Mouse (Mus musculus) layer of hippocampus, adult 8-10 months (tissue): ENCODE measurements around the gene Robo2. TPM values are rescaled to one million over a fixed set of nuclear protein-coding genes. Genes with fewer than 3 reads are reported as not detected.
"Not testable (repeated sequence)": the region's sequence is repeated elsewhere in the genome, so short reads cannot be mapped to it uniquely, and the experiment has no call there.

ENCODE experiments used
- DNase-seq, 2 experiments: peaks; one replicate each; pipeline ENCODE4 v3.0.0; 2022; ENCODE audit warnings: low spot score in 2 of 2
- total RNA-seq, 4 experiments: library from RNA; stranded (reverse); gene quantifications; 2 replicates each; pipeline ENCODE4 v1.2.4; 2022

The Robo2 gene
- total RNA-seq, 4 experiments from 2014 or later, result 97.2 to 101 (median 99.2) TPM

- peak; percentile 78 to 79 for DNase-seq
Measured at GRCm38 (mm10) chr16:74089951-74090350, 321.7 kb downstream of the Robo2 start.

GRCm38 (mm10) chr16:74084188-74084587 lies 327.4 kb downstream of the Robo2 start:
- DNase-seq, result no peak

- no peak for DNase-seq
Measured at GRCm38 (mm10) chr16:74072671-74073070, 339.0 kb downstream of the Robo2 start.

DNA sequence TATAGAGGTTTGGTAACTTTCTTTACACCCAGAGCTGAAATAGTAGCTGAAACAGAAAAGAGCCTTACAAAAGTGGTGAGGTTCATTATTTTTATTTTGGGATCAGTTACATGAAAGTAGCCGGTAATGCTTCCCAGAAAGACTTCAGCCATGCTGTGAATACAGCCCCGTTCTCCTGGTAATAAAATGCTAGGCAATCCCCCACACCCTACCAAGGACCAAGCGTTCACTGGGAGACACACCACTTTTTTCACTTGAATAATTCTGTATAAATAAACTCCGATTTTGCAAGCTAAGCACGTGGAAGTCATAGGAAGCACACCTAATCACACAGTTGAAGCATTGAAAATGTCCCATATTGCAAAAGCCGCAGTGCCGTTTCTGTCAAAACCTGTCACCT lies 341.0 kb downstream of the Robo2 start:
- DNase-seq, result no peak

- no peak for DNase-seq
Measured at GRCm38 (mm10) chr16:74065958-74066357, 345.7 kb downstream of the Robo2 start.

- no peak for DNase-seq
Measured at GRCm38 (mm10) chr16:74061951-74062350, 349.7 kb downstream of the Robo2 start.

GRCm38 (mm10) chr16:74061479-74061878 lies 350.1 kb downstream of the Robo2 start:
- DNase-seq, result no peak

DNA sequence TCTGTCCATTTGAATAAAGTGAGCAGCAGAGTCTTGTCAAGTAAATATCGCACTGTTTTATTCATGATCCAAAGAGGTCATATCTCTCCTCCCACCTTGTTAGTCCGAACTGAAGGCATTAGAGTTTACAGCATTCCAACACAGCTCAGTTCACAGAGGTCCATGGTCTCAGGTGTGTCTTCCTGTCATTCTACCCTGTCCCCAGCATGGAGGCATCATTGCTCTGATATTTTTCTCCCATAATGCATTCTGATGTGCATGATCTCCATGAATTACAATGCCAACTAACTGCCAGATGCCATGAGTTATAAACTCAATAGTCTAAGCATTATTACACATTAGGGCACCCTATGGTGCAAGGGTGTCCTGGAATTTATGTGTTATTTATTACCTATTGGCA lies 354.7 kb downstream of the Robo2 start:
- DNase-seq, result no peak

GRCm38 (mm10) chr16:74056210-74056609 lies 355.4 kb downstream of the Robo2 start:
- no peak for DNase-seq

GRCm38 (mm10) chr16:74055061-74055751 lies 356.4 kb downstream of the Robo2 start:
- DNase-seq, result peak; percentile 49 to 54

DNA sequence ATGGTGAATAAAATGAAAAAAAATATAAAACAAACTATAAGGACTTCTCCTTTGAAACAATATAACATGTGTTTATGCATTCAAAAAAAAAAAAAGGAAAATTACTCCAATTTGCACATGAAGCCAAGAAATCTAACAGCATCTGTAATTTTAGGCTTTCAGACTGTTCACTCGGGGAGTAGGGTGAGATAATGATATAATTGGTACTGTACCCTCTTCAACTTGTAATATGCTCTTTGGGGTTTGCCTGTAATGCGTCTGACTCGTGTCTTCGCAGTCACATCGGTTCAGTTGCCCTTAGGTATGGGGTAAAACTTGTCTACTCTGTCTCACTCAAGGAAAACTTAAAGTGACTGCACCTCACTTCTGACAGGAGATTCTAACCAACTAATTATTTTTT lies 362.2 kb downstream of the Robo2 start:
- DNase-seq, result no peak

- no peak for DNase-seq
Measured at GRCm38 (mm10) chr16:74048980-74049379, 362.6 kb downstream of the Robo2 start.

GRCm38 (mm10) chr16:74047232-74047631 lies 364.4 kb downstream of the Robo2 start:
- DNase-seq, result no peak

DNA sequence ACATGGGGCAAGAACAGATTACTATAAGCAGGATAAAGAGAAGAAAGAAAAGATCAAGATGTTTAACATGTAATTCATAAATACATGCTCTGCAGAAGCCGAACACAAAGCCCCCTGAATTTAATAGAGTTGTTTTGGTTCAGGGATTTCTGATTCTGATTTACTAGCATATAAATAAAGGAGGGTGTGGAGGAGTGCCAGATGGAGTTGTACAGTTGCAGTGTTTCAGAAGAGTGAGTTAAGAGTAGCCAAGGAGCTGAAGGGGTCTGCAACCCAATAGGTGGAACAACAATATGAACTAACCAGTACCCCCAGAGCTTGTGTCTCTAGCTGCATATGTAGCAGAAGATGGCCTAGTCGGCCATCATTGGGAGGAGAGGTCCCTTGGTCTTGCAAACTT lies 370.8 kb downstream of the Robo2 start:
- DNase-seq, result not testable (repeated sequence)

GRCm38 (mm10) chr16:74027822-74028221 lies 383.8 kb downstream of the Robo2 start:
- no peak for DNase-seq

DNA sequence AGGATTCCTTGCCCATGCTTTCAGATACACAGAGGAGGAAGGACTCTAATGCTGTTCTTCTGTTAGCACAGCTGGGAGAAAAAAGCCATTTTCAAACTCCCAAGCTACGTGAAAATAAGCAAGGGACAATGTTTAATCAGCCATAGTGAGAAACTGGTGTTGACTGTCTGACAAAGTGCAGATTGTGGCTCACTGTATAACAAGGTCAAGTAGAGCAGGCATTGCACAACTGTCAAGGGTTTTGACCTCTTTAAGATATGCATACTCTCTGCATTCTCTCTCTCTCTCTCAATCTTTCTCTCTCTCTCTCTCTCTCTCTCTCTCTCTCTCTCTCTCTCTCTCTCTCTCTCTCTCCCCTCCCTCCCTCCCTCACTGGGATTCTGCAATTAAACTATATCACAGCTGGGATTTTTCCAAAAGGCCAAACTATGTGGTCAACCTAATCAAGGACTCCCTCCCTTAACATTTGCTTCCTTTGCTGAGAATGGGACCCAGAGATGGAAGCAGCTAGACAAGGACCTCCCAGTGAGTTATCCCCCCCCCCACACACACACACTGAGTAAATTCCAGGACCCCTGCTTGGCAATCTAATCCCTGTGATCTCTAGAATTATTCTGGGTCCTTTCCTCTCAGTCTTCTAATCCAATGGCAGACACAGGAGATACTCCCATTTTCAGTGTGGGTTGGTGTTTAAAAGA lies 389.2 kb downstream of the Robo2 start:
- DNase-seq, result no peak

DNA sequence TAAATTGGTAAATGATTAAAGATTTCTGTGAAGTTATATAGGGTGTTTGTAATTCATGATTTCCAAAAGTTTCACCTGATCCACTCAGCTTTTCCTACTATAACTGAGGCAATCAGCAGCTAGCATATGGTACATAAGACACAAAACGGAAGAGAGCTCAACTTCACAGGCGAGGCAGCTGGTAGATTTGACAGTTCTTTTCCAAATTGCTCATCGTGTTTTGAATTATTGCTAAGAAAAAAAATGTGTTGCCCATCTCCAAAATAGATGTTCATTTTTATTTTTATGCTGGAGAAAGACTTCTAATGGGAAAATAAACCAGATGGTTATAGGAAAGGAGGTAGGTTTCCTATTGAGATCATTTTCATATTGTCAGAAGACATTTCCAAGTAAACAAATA lies 405.9 kb downstream of the Robo2 start:
- DNase-seq, result peak; percentile 19 to 30

- no peak for DNase-seq
Measured at GRCm38 (mm10) chr16:74001331-74001730, 410.3 kb downstream of the Robo2 start.

GRCm38 (mm10) chr16:73991212-73991611 lies 420.4 kb downstream of the Robo2 start:
- DNase-seq, result no peak

- DNase-seq, result no peak
Measured at GRCm38 (mm10) chr16:73969573-73969972, 442.1 kb downstream of the Robo2 start.

GRCm38 (mm10) chr16:73964366-73964926 lies 447.2 kb downstream of the Robo2 start:
- DNase-seq, result no peak

DNA sequence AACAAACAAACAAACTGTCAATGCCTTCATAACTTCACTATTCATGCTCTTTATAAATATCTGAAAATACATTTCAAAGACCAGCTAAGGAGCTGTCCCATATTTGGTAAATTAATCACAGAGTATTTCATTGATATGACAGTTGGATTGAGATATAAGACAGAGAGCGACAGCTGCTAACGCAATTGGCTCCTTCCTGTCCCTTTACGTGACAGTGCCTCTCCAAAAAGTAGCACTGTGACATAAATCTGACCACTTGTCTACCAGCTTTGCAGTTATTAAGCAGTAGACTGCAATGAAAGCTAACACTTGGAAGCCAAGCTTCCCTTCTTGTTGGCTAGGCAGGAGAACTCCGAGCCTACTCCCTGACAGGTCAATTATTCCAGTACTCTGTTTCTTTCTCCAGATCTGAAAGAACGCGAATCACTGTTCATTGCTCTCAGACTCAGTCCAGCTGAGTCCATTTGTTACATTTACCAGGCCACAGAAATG lies 452.1 kb downstream of the Robo2 start:
- no peak for DNase-seq

DNA sequence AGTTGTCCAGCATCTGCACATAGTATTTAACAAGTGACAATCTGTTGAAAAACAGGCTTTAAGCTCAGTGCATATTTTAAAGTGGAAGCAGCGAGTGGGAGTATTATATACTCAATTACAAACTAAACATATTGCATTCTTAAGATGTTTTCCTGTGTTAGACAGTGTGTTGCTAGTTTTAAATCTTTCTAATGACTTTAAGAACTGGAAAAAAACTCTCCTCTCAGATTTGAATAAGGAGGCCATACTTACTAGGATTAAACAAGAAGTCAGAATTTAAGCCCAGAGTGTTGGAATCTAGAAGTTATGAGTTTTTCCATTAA lies 453.1 kb downstream of the Robo2 start:
- DNase-seq, result no peak
